Mouse (Mus musculus): ENCODE data around the gene Ppp2r3d. TPM values are rescaled to one million over a fixed set of nuclear protein-coding genes. Genes with fewer than 3 reads are reported as not detected.

Gene Ppp2r3d
- polyA plus RNA-seq, 1 experiment from 2014 or later, result 209 TPM

GRCm38 (mm10) chr9:124438686-124439346, 37.9 kb downstream of the Ppp2r3d start:
- DNase-seq (ENCODE audit: low spot score), result no peak
- WGBS, result 95% methylated on average over 22 of the region's 22 CpGs
- no peaks in the 10 kb centered on the region for H3K4me1 ChIP-seq (replicated peaks)
- H3K9me3 ChIP-seq, result peaks cover 35% of the 10 kb centered on the region
- H3K36me3 ChIP-seq, result peaks cover 39% of the 10 kb centered on the region
- H3K27ac ChIP-seq, result no peak overlapping the region
- no peak overlapping the region for H3K4me3 ChIP-seq
- no peaks in the 10 kb centered on the region for H3K27me3 ChIP-seq (ENCODE audit: insufficient read depth, poor library complexity, severe bottlenecking)

GRCm38 (mm10) chr9:124425411-124425885, 51.2 kb downstream of the Ppp2r3d start:
- H3K27ac ChIP-seq, result peak overlapping the region; percentile 99
- H3K4me3 ChIP-seq, result peak overlapping the region; percentile 78
- WGBS, result under 1% methylated on average over 47 of the region's 47 CpGs
- DNase-seq (ENCODE audit: low spot score), result peak; percentile 96
- H3K9me3 ChIP-seq, result no peaks in the 10 kb centered on the region
- no peaks in the 10 kb centered on the region for H3K36me3 ChIP-seq
- peaks cover 6% of the 10 kb centered on the region for H3K4me1 ChIP-seq (replicated peaks)
- no peaks in the 10 kb centered on the region for H3K27me3 ChIP-seq (ENCODE audit: insufficient read depth, poor library complexity, severe bottlenecking)

GRCm38 (mm10) chr9:124424542-124425410, 51.9 kb downstream of the Ppp2r3d start:
- peak; percentile 97 for DNase-seq (ENCODE audit: low spot score)
- peak overlapping the region; percentile 78 for H3K4me3 ChIP-seq
- no peaks in the 10 kb centered on the region for H3K36me3 ChIP-seq
- no peaks in the 10 kb centered on the region for H3K9me3 ChIP-seq
- peak overlapping the region; percentile 99 for H3K27ac ChIP-seq
- under 1% methylated on average over 48 of the region's 48 CpGs for WGBS
- H3K4me1 ChIP-seq (replicated peaks), result peaks cover 6% of the 10 kb centered on the region
- H3K27me3 ChIP-seq (ENCODE audit: insufficient read depth, poor library complexity, severe bottlenecking), result no peaks in the 10 kb centered on the region

- Histone ChIP-seq H3K27ac (peak overlapping the region; percentile 99), H3K4me3 (peak overlapping the region; percentile 78), H3K9me3 (no peaks in the 10 kb centered on the region), H3K4me1 (replicated peaks) (peaks cover 6% of the 10 kb centered on the region), H3K27me3 (ENCODE audit: insufficient read depth, poor library complexity, severe bottlenecking) (no peaks in the 10 kb centered on the region), H3K36me3 (no peaks in the 10 kb centered on the region)
- DNase-seq (ENCODE audit: low spot score), result no peak
- WGBS, result under 1% methylated on average over 27 of the region's 27 CpGs
These were observed 52.5 kb downstream of the Ppp2r3d start for GRCm38 (mm10) chr9:124424292-124424541.

GRCm38 (mm10) chr9:124423552-124424291, 53.0 kb downstream of the Ppp2r3d start:
- Histone ChIP-seq H3K9me3 (no peaks in the 10 kb centered on the region), H3K27ac (peak overlapping the region; percentile 99), H3K4me3 (peak overlapping the region; percentile 78), H3K27me3 (ENCODE audit: insufficient read depth, poor library complexity, severe bottlenecking) (no peaks in the 10 kb centered on the region), H3K36me3 (no peaks in the 10 kb centered on the region), H3K4me1 (replicated peaks) (peaks cover 6% of the 10 kb centered on the region)
- under 1% methylated on average over 74 of the region's 74 CpGs for WGBS
- peak; percentile 97 for DNase-seq (ENCODE audit: low spot score)

GRCm38 (mm10) chr9:124422900-124423551, 53.7 kb downstream of the Ppp2r3d start:
- Histone ChIP-seq H3K27ac (peak overlapping the region; percentile 99), H3K4me3 (peak overlapping the region; percentile 78), H3K9me3 (no peaks in the 10 kb centered on the region), H3K27me3 (ENCODE audit: insufficient read depth, poor library complexity, severe bottlenecking) (no peaks in the 10 kb centered on the region), H3K4me1 (replicated peaks) (peaks cover 6% of the 10 kb centered on the region), H3K36me3 (no peaks in the 10 kb centered on the region)
- under 1% methylated on average over 59 of the region's 59 CpGs for WGBS
- peak; percentile 93 for DNase-seq (ENCODE audit: low spot score)

GRCm38 (mm10) chr9:124422427-124422826, 54.3 kb downstream of the Ppp2r3d start:
- H3K4me3 ChIP-seq, result peak overlapping the region; percentile 78
- WGBS, result 3% methylated on average over 23 of the region's 25 CpGs
- H3K36me3 ChIP-seq, result no peaks in the 10 kb centered on the region
- peaks cover 6% of the 10 kb centered on the region for H3K4me1 ChIP-seq (replicated peaks)
- H3K27ac ChIP-seq, result peak overlapping the region; percentile 99
- no peak for DNase-seq (ENCODE audit: low spot score)
- H3K9me3 ChIP-seq, result no peaks in the 10 kb centered on the region
- H3K27me3 ChIP-seq (ENCODE audit: insufficient read depth, poor library complexity, severe bottlenecking), result no peaks in the 10 kb centered on the region

GRCm38 (mm10) chr9:124412921-124413320, 63.8 kb downstream of the Ppp2r3d start:
- Histone ChIP-seq H3K27ac (no peak overlapping the region), H3K36me3 (no peaks in the 10 kb centered on the region), H3K9me3 (no peaks in the 10 kb centered on the region), H3K4me3 (no peak overlapping the region), H3K4me1 (replicated peaks) (no peaks in the 10 kb centered on the region), H3K27me3 (ENCODE audit: insufficient read depth, poor library complexity, severe bottlenecking) (no peaks in the 10 kb centered on the region)
- no peak for DNase-seq (ENCODE audit: low spot score)

- Histone ChIP-seq H3K36me3 (no peaks in the 10 kb centered on the region), H3K4me1 (replicated peaks) (no peaks in the 10 kb centered on the region), H3K4me3 (no peak overlapping the region), H3K9me3 (no peaks in the 10 kb centered on the region), H3K27ac (no peak overlapping the region), H3K27me3 (ENCODE audit: insufficient read depth, poor library complexity, severe bottlenecking) (no peaks in the 10 kb centered on the region)
- DNase-seq (ENCODE audit: low spot score), result no peak
- WGBS, result 84% methylated on average over 1 of the region's 1 CpGs
These were observed 65.1 kb downstream of the Ppp2r3d start for GRCm38 (mm10) chr9:124411553-124411952.

- WGBS, result 47% methylated on average over 1 of the region's 1 CpGs
- H3K36me3 ChIP-seq, result no peaks in the 10 kb centered on the region
- DNase-seq (ENCODE audit: low spot score), result no peak
- H3K4me3 ChIP-seq, result no peak overlapping the region
- no peaks in the 10 kb centered on the region for H3K27me3 ChIP-seq (ENCODE audit: insufficient read depth, poor library complexity, severe bottlenecking)
- H3K4me1 ChIP-seq (replicated peaks), result no peaks in the 10 kb centered on the region
- H3K27ac ChIP-seq, result no peak overlapping the region
- no peaks in the 10 kb centered on the region for H3K9me3 ChIP-seq
These were observed 68.1 kb downstream of the Ppp2r3d start for GRCm38 (mm10) chr9:124408564-124408963.
